Mouse (Mus musculus): ENCODE measurements around the gene Gnl1.
A peak's percentile ranks its signal among the peaks of the same experiment; 100 is the strongest.
"Not testable (repeated sequence)": the region's sequence is repeated elsewhere in the genome, so short reads cannot be mapped to it uniquely, and the experiment has no call there.

Gene Gnl1

GRCm38 (mm10) chr17:36025197-36025596, 45.5 kb downstream of the Gnl1 start:
- no peak for DNase-seq (ENCODE audit: low spot score in 2 of 2)

GRCm38 (mm10) chr17:36025901-36026300, 46.2 kb downstream of the Gnl1 start:
- DNase-seq (ENCODE audit: low spot score in 2 of 2) = no peak

- DNase-seq (ENCODE audit: low spot score in 2 of 2) = no peak
Measured at GRCm38 (mm10) chr17:36027663-36028062, 48.0 kb downstream of the Gnl1 start.

GRCm38 (mm10) chr17:36028879-36029619, 49.4 kb downstream of the Gnl1 start:
- no peak for DNase-seq (ENCODE audit: low spot score in 2 of 2)

- DNase-seq (ENCODE audit: low spot score in 2 of 2) = peak in 1 of 2 experiments; percentile 33
Measured at GRCm38 (mm10) chr17:36030046-36030702, 50.5 kb downstream of the Gnl1 start.

GRCm38 (mm10) chr17:36030703-36031582, 51.3 kb downstream of the Gnl1 start:
- not testable (repeated sequence) for DNase-seq (ENCODE audit: low spot score in 2 of 2)

GRCm38 (mm10) chr17:36031583-36032331, 52.1 kb downstream of the Gnl1 start:
- DNase-seq (ENCODE audit: low spot score in 2 of 2) = peak; percentile 27 to 69

- peak; percentile 49 to 55 for DNase-seq (ENCODE audit: low spot score in 2 of 2)
Measured at GRCm38 (mm10) chr17:36032351-36032875, 52.8 kb downstream of the Gnl1 start, which contains the start of gene H2-T23. TSS of gene H2-T23 (minus strand) at chr17:36032855.

- not testable (repeated sequence) for DNase-seq (ENCODE audit: low spot score in 2 of 2)
Measured at GRCm38 (mm10) chr17:36034524-36034923, 54.9 kb downstream of the Gnl1 start.

- peak in 1 of 2 experiments; percentile 58 for DNase-seq (ENCODE audit: low spot score in 2 of 2)
Measured at GRCm38 (mm10) chr17:36035010-36035638, 55.5 kb downstream of the Gnl1 start.

GRCm38 (mm10) chr17:36036126-36036525, 56.5 kb downstream of the Gnl1 start:
- not testable (repeated sequence) for DNase-seq (ENCODE audit: low spot score in 2 of 2)
